Mouse (Mus musculus): ENCODE measurements around the gene Arhgap31. TPM values are rescaled to one million over a fixed set of nuclear protein-coding genes. Genes with fewer than 3 reads are reported as not detected.

Gene Arhgap31
- polyA plus RNA-seq, 1 experiment: 7.8 TPM

Other genes with a start within 250 kb of the Arhgap31 start
- 14.7 and 15.9 TPM in 2 replicates for gene Timmdc1, start 190.6 kb downstream of the Arhgap31 start, polyA plus RNA-seq (2012; rRNA removed)
- 39.9 and 40.8 TPM in 2 replicates for gene Poglut1, start 163.0 kb downstream of the Arhgap31 start, polyA plus RNA-seq (2012; rRNA removed)
- 72.3 and 91.6 TPM in 2 replicates for gene Tmem39a, start 154.6 kb downstream of the Arhgap31 start, polyA plus RNA-seq (2012; rRNA removed)
- 16.6 and 17.2 TPM in 2 replicates for gene B4galt4, start 29.0 kb upstream of the Arhgap31 start, polyA plus RNA-seq (2012; rRNA removed)
- 1,242 and 1,579 TPM in 2 replicates for gene Upk1b, start 87.1 kb upstream of the Arhgap31 start, polyA plus RNA-seq (2012; rRNA removed)
- not detected in 2 replicates for gene 4930435E12Rik, start 115.5 kb upstream of the Arhgap31 start, polyA plus RNA-seq (2012; rRNA removed)
- gene Igsf11, start 179.4 kb upstream of the Arhgap31 start, polyA plus RNA-seq (2012; rRNA removed): 0.89 and 1.0 TPM in 2 replicates